Mouse (Mus musculus) liver, embryonic 14.5 days (tissue): ENCODE results near the gene Cep97. TPM values are rescaled to one million over a fixed set of nuclear protein-coding genes. Genes with fewer than 3 reads are reported as not detected.

ENCODE experiments used
- ATAC-seq: fragments of 200-750 bp; cut with Nextera tagmentation; 2 replicates; pipeline ENCODE4 v1.8.0; 2017; ENCODE audit warnings: moderate number of reproducible peaks, mild to moderate bottlenecking, moderate library complexity; ENCODE audit not compliant: insufficient read depth
- DNase-seq, 3 experiments: peaks; one replicate each; pipeline ENCODE4 v3.0.0-alpha.2; 2012 to 2013; ENCODE audit warnings: low read depth in 3 of 3, low spot score in 3 of 3
- H3K27ac ChIP-seq: fragments of 300-500 bp; sonication (generic); 2 replicates; pipeline ENCODE4 v1.5.1; 2014; ENCODE audit warnings: moderate library complexity, mild to moderate bottlenecking, control low read depth, inconsistent platforms
- H3K27me3 ChIP-seq: fragments of 300-500 bp; sonication (generic); 2 replicates; pipeline ENCODE4 v1.6.1; 2014; ENCODE audit warnings: mild to moderate bottlenecking, low read length, moderate library complexity; ENCODE audit not compliant: control insufficient read depth, insufficient read depth
- H3K36me3 ChIP-seq: fragments of 300-500 bp; sonication (generic); replicated peaks from 2 replicates; pipeline ENCODE4 v1.6.1; 2014; ENCODE audit warnings: low read depth; ENCODE audit not compliant: control insufficient read depth, insufficient read depth
- H3K4me1 ChIP-seq, 2 experiments: fragments of 200-500 bp in 1 of 2; fragments of 300-500 bp in 1 of 2; sonication (generic) in 1 of 2; replicated peaks; 2 replicates each; pipeline ENCODE4 v1.6.1; 2012 to 2014; ENCODE audit warnings: antibody characterized with exemption in 1 of 2, inconsistent platforms in 1 of 2, low read length in 1 of 2; ENCODE audit not compliant: control insufficient read depth in 2 of 2, insufficient read depth in 2 of 2
- H3K4me2 ChIP-seq: fragments of 300-500 bp; sonication (generic); 2 replicates; pipeline ENCODE4 v1.6.1; 2014; ENCODE audit warnings: low read depth, mild to moderate bottlenecking, control low read depth, moderate library complexity
- H3K4me3 ChIP-seq, 2 experiments: fragments of 200-500 bp in 1 of 2; fragments of 300-500 bp in 1 of 2; sonication (generic) in 1 of 2; 2 replicates each; pipeline ENCODE4 v1.5.1; 2012 to 2014; ENCODE audit warnings: low read depth in 2 of 2, low read length in 2 of 2, mild to moderate bottlenecking in 2 of 2, control low read depth in 1 of 2, inconsistent platforms in 1 of 2, moderate library complexity in 1 of 2; ENCODE audit not compliant: insufficient read depth in 1 of 2
- H3K9ac ChIP-seq: fragments of 300-500 bp; sonication (generic); replicated peaks from 2 replicates; pipeline ENCODE4 v1.6.1; 2014; ENCODE audit warnings: mild to moderate bottlenecking, control low read depth, moderate library complexity
- H3K9me3 ChIP-seq: fragments of 300-500 bp; sonication (generic); 2 replicates; pipeline ENCODE4 v1.6.1; 2016; ENCODE audit warnings: low read length, mixed read lengths; ENCODE audit not compliant: control insufficient read depth
- CTCF ChIP-seq: IDR thresholded peaks from 2 replicates; pipeline ENCODE4 v1.5.1; 2016; ENCODE audit warnings: antibody characterized with exemption, low read depth, control low read depth
- EP300 ChIP-seq: IDR thresholded peaks from 2 replicates; pipeline ENCODE4 v1.6.1; 2016; ENCODE audit warnings: antibody characterized with exemption, low read depth
- WGBS: fragments of 180-500 bp; shearing (Covaris S2); extraction: QIAGEN DNeasy Blood & Tissue Kit; methylation state at CpG from one replicate; pipeline ENCODE4 v1.1.7; 2014; ENCODE audit not compliant: insufficient replicate concordance; 5-methylcytosine and 5-hydroxymethylcytosine counted together
- polyA plus RNA-seq, 2 experiments: library from polyadenylated mRNA; depleted of rRNA in 1 of 2; stranded (reverse) in 1 of 2; unstranded in 1 of 2; fragments of >200 nt; fragmentation: Nextera tagmentation in 1 of 2; extraction: Ambion mirVana in 1 of 2; gene quantifications; 2 replicates each; pipeline versions ENCODE4 v1.2.1 to v1.2.3; 2012 to 2014

Cep97 gene
- polyA plus RNA-seq (2012; rRNA removed) (1.5 and 2.0 TPM in 2 replicates), polyA plus RNA-seq (2014; fragmentation: Nextera tagmentation; extraction: Ambion mirVana) (3.9 and 5.4 TPM in 2 replicates)

DNA sequence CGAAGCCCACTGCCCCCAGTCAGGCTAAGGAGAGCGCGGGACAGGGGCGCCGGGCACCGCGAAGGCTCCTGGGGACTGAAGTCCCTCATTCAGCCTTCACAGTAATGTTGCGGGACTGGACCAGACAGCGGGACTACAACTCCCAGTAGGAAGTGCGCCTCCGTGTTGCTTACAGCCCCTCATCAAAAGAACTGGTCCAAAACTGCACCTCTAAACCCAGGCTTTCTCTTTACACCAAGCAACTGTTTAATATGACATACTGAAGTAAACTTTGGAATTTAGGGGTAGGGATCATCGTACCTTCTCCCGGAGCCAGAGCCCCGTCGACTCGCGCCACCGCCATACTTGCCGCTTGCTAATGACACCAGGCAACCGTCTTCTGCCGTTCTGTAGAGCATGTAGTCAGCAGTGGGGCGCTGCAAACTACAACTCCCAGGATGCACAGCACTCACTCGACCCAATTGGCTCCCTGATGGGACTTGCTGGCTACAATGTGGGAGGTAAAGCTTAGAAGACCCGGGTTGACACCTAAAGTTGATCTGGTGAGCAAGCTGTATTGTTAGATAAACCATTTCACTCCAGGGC lies at the start of gene Cep97:
Gene Cep97, minus strand, starts transcription at position 403 of the 585 bp plus-strand sequence.
- Histone ChIP-seq H3K27ac (peak within 1 kb of the TSS; percentile 33), H3K4me2 (peak within 1 kb of the TSS; percentile 76), H3K9me3 (no peaks in the 10 kb centered on the region), H3K4me3 (peak within 1 kb of the TSS; percentile 77 to 93), H3K27me3 (no peaks in the 10 kb centered on the region), H3K4me1 (no peaks in the 10 kb centered on the region; a peak in 1 of 4 replicates), H3K9ac (peak within 1 kb of the TSS; percentile 81), H3K36me3 (no peaks in the 10 kb centered on the region)
- ATAC-seq = peak; percentile 99
- peak; percentile 87 to 89 (median 87) for DNase-seq
- peak; percentile 28; the same call in 1 of the 2 replicates for TF ChIP-seq CTCF
- no peak for TF ChIP-seq EP300
- under 1% methylated on average over 24 of the region's 24 CpGs for WGBS

GRCm38 (mm10) chr16:55974903-55975285 lies 40.2 kb upstream of the Cep97 start:
- TF ChIP-seq CTCF (no peak), EP300 (no peak)
- no peaks in the 10 kb centered on the region for H3K9me3 ChIP-seq
- H3K27me3 ChIP-seq = no peaks in the 10 kb centered on the region
- peak overlapping the region; percentile 85 to 97 for H3K4me3 ChIP-seq
- H3K4me1 ChIP-seq = peaks cover 18% of the 10 kb centered on the region in 2 experiments
- H3K9ac ChIP-seq = peak overlapping the region; percentile 98
- peak; percentile 19; the same call in 1 of the 2 replicates for ATAC-seq
- peaks cover 29% of the 10 kb centered on the region for H3K36me3 ChIP-seq
- peak overlapping the region; percentile 98 for H3K4me2 ChIP-seq
- peak overlapping the region; percentile 86 for H3K27ac ChIP-seq
- WGBS = 8% methylated on average over 14 of the region's 14 CpGs
- peak in 1 of 3 experiments; percentile 24 for DNase-seq

DNA sequence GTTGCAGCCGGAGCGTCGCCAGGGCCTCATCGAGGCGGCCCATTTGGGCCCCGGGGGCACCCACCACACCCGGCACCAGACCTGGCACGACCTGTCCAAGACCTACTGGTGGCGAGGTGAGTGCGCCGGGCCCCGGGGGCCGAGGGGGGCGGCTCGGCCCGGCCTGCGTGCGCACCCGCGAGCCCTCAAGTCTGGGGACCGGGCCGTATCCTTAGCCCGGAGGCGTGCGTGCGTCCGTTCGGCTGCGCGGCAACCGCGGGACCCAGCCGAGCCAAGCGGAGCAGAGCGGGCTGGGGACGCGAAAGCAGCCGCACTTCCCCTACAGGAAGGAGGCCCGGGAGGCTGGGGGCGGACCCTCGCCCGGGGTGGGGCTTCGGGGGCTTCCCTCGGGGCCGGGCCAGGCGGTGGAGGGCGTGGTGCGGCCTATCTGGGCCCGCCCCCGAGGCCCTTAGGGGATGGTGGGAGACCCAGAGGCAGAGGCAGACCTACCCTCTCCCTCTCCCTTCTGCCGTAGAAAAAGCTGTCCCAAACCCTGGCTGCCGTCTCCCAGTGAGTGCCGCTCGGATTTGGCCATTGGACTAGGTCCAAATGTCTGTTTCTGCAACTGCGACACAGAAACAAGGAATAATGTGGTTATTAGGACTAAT lies 39.7 kb upstream of the Cep97 start:
- Histone ChIP-seq H3K4me2 (peak overlapping the region; percentile 98), H3K4me1 (peaks cover 18% of the 10 kb centered on the region in 2 experiments), H3K27me3 (no peaks in the 10 kb centered on the region), H3K9me3 (no peaks in the 10 kb centered on the region), H3K9ac (peak overlapping the region; percentile 98), H3K27ac (peak overlapping the region; percentile 86), H3K36me3 (peaks cover 35% of the 10 kb centered on the region), H3K4me3 (peak overlapping the region; percentile 85 to 97)
- under 1% methylated on average over 51 of the region's 55 CpGs for WGBS
- DNase-seq (peak; percentile 68 to 72 (median 69)), ATAC-seq (peak; percentile 80)
- TF ChIP-seq EP300 (no peak), CTCF (no peak)

DNA sequence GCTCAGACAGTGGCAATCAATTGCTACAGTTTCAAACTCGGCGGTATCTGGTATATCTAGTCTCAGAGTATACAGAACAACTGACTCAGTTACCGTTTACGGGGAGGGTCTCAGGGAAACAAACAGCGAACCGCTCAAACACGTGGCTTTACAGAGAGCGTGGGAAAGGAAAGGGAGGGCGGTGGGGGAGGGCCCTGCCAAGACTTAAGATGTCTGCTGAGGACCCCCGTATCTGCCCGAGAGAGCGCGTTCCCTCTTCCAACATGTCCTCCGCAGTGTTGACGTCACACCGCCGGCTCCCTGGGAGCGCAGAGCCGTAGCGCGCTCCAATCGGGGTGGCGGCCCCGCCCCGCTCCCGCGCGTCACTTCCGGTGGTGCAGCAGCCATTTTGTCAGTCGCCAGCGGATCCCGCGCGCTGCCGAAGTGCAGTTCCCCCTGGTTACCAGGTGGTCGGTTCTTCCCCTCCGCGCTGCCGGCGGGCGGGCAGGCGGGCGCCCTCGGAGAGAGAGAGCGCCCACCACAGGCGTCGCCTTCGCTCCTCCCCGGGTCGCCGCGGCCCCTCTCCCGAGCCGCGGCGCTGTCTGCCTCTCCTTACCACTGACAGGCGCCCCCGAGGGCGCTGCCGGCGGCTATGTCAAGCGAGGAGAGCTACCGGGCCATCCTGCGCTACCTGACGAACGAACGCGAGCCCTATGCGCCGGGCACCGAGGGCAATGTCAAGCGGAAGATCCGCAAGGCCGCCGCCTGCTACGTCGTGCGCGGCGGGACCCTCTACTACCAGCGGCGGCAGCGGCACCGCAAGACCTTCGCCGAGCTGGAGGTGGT lies 39.0 kb upstream of the Cep97 start, which contains the start of gene Zbtb11:
Gene Zbtb11, plus strand, starts transcription at position 453 of the 825 bp plus-strand sequence.
- peaks cover 18% of the 10 kb centered on the region in 2 experiments for H3K4me1 ChIP-seq
- under 1% methylated on average over 79 of the region's 86 CpGs for WGBS
- H3K9me3 ChIP-seq = no peaks in the 10 kb centered on the region
- peak; percentile 90 for ATAC-seq
- H3K36me3 ChIP-seq = peaks cover 42% of the 10 kb centered on the region
- DNase-seq = peak; percentile 95 to 96 (median 95)
- TF ChIP-seq CTCF (no peak; the same call in 1 of the 2 replicates), EP300 (0 out of 2 replicates have a peak, but pooled peaks have one; percentile 3)
- no peaks in the 10 kb centered on the region for H3K27me3 ChIP-seq
- peak within 1 kb of the TSS; percentile 86 for H3K27ac ChIP-seq
- H3K4me2 ChIP-seq = peak within 1 kb of the TSS; percentile 98
- H3K9ac ChIP-seq = peak within 1 kb of the TSS; percentile 98
- H3K4me3 ChIP-seq = peak within 1 kb of the TSS; percentile 85 to 97
